Mouse (Mus musculus): ENCODE results near the gene Lyrm1. TPM values are rescaled to one million over a fixed set of nuclear protein-coding genes. Genes with fewer than 3 reads are reported as not detected.

The Lyrm1 gene
- polyA plus RNA-seq, 1 experiment from 2014 or later: 11.0 TPM

GRCm38 (mm10) chr7:119974214-119974613, 78.6 kb downstream of the Lyrm1 start:
- Histone ChIP-seq H3K4me2 (ENCODE audit: low read depth, low read length) (no peak overlapping the region), H3K4me1 (ENCODE audit: control insufficient read depth, insufficient read depth, low read length) (no peaks in the 10 kb centered on the region), H3K9ac (replicated peaks; ENCODE audit: low read length) (no peak overlapping the region), H3K4me3 (ENCODE audit: low read depth, low read length) (no peak overlapping the region), H3K9me3 (replicated peaks; ENCODE audit: control insufficient read depth, low read length) (no peaks in the 10 kb centered on the region), H3K27me3 (ENCODE audit: control insufficient read depth, insufficient read depth, low read length) (no peaks in the 10 kb centered on the region), H3K36me3 (replicated peaks; ENCODE audit: control insufficient read depth, insufficient read depth, low read depth, low read length) (no peaks in the 10 kb centered on the region), H3K27ac (replicated peaks; ENCODE audit: low read depth, low read length) (no peak overlapping the region)
- no peak for ATAC-seq (replicated peaks; ENCODE audit: insufficient number of reproducible peaks, low FRiP score, low TSS enrichment, low read depth)
- no peak for DNase-seq (ENCODE audit: low spot score)
- WGBS: 77% methylated on average over 5 of the region's 5 CpGs

- no peaks in the 10 kb centered on the region for H3K9me3 ChIP-seq (replicated peaks; ENCODE audit: control insufficient read depth, low read length)
- H3K9ac ChIP-seq (replicated peaks; ENCODE audit: low read length): no peak overlapping the region
- H3K27me3 ChIP-seq (ENCODE audit: control insufficient read depth, insufficient read depth, low read length): no peaks in the 10 kb centered on the region
- WGBS: 81% methylated on average over 6 of the region's 6 CpGs
- no peak overlapping the region for H3K4me2 ChIP-seq (ENCODE audit: low read depth, low read length)
- no peaks in the 10 kb centered on the region for H3K4me1 ChIP-seq (ENCODE audit: control insufficient read depth, insufficient read depth, low read length)
- H3K27ac ChIP-seq (replicated peaks; ENCODE audit: low read depth, low read length): no peak overlapping the region
- no peaks in the 10 kb centered on the region for H3K36me3 ChIP-seq (replicated peaks; ENCODE audit: control insufficient read depth, insufficient read depth, low read depth, low read length)
- no peak overlapping the region for H3K4me3 ChIP-seq (ENCODE audit: low read depth, low read length)
- ATAC-seq (replicated peaks; ENCODE audit: insufficient number of reproducible peaks, low FRiP score, low TSS enrichment, low read depth): no peak
- no peak for DNase-seq (ENCODE audit: low spot score)
These were observed 80.6 kb downstream of the Lyrm1 start for GRCm38 (mm10) chr7:119976256-119976655.

GRCm38 (mm10) chr7:119977574-119977973, 81.9 kb downstream of the Lyrm1 start:
- Histone ChIP-seq H3K9me3 (replicated peaks; ENCODE audit: control insufficient read depth, low read length) (no peaks in the 10 kb centered on the region), H3K4me2 (ENCODE audit: low read depth, low read length) (no peak overlapping the region)
- 87% methylated on average over 7 of the region's 7 CpGs for WGBS

GRCm38 (mm10) chr7:119978576-119978975, 82.9 kb downstream of the Lyrm1 start:
- DNase-seq (ENCODE audit: low spot score) (no peak), ATAC-seq (replicated peaks; ENCODE audit: insufficient number of reproducible peaks, low FRiP score, low TSS enrichment, low read depth) (no peak)
- Histone ChIP-seq H3K9ac (replicated peaks; ENCODE audit: low read length) (no peak overlapping the region), H3K9me3 (replicated peaks; ENCODE audit: control insufficient read depth, low read length) (no peaks in the 10 kb centered on the region), H3K36me3 (replicated peaks; ENCODE audit: control insufficient read depth, insufficient read depth, low read depth, low read length) (no peaks in the 10 kb centered on the region), H3K27me3 (ENCODE audit: control insufficient read depth, insufficient read depth, low read length) (no peaks in the 10 kb centered on the region), H3K4me3 (ENCODE audit: low read depth, low read length) (no peak overlapping the region), H3K4me2 (ENCODE audit: low read depth, low read length) (no peak overlapping the region), H3K4me1 (ENCODE audit: control insufficient read depth, insufficient read depth, low read length) (no peaks in the 10 kb centered on the region), H3K27ac (replicated peaks; ENCODE audit: low read depth, low read length) (no peak overlapping the region)

More at GRCm38 (mm10) chr7:119977574-119977973, 81.9 kb downstream of the Lyrm1 start:
- ATAC-seq (replicated peaks; ENCODE audit: insufficient number of reproducible peaks, low FRiP score, low TSS enrichment, low read depth): no peak
- Histone ChIP-seq H3K27me3 (ENCODE audit: control insufficient read depth, insufficient read depth, low read length) (no peaks in the 10 kb centered on the region), H3K9ac (replicated peaks; ENCODE audit: low read length) (no peak overlapping the region), H3K27ac (replicated peaks; ENCODE audit: low read depth, low read length) (no peak overlapping the region), H3K36me3 (replicated peaks; ENCODE audit: control insufficient read depth, insufficient read depth, low read depth, low read length) (no peaks in the 10 kb centered on the region), H3K4me1 (ENCODE audit: control insufficient read depth, insufficient read depth, low read length) (no peaks in the 10 kb centered on the region), H3K4me3 (ENCODE audit: low read depth, low read length) (no peak overlapping the region)
- DNase-seq (ENCODE audit: low spot score): no peak

- Histone ChIP-seq H3K4me1 (ENCODE audit: control insufficient read depth, insufficient read depth, low read length) (no peaks in the 10 kb centered on the region), H3K4me2 (ENCODE audit: low read depth, low read length) (no peak overlapping the region), H3K27me3 (ENCODE audit: control insufficient read depth, insufficient read depth, low read length) (no peaks in the 10 kb centered on the region), H3K27ac (replicated peaks; ENCODE audit: low read depth, low read length) (no peak overlapping the region), H3K4me3 (ENCODE audit: low read depth, low read length) (no peak overlapping the region), H3K9me3 (replicated peaks; ENCODE audit: control insufficient read depth, low read length) (no peaks in the 10 kb centered on the region), H3K36me3 (replicated peaks; ENCODE audit: control insufficient read depth, insufficient read depth, low read depth, low read length) (no peaks in the 10 kb centered on the region), H3K9ac (replicated peaks; ENCODE audit: low read length) (no peak overlapping the region)
- WGBS: 82% methylated on average over 3 of the region's 3 CpGs
- DNase-seq (ENCODE audit: low spot score) (no peak), ATAC-seq (replicated peaks; ENCODE audit: insufficient number of reproducible peaks, low FRiP score, low TSS enrichment, low read depth) (no peak)
These were observed 84.5 kb downstream of the Lyrm1 start for GRCm38 (mm10) chr7:119980170-119980569.

- H3K4me1 ChIP-seq (ENCODE audit: control insufficient read depth, insufficient read depth, low read length): no peaks in the 10 kb centered on the region
- no peak overlapping the region for H3K27ac ChIP-seq (replicated peaks; ENCODE audit: low read depth, low read length)
- no peaks in the 10 kb centered on the region for H3K36me3 ChIP-seq (replicated peaks; ENCODE audit: control insufficient read depth, insufficient read depth, low read depth, low read length)
- 72% methylated on average over 3 of the region's 3 CpGs for WGBS
- no peak overlapping the region for H3K4me2 ChIP-seq (ENCODE audit: low read depth, low read length)
- H3K4me3 ChIP-seq (ENCODE audit: low read depth, low read length): no peak overlapping the region
- no peaks in the 10 kb centered on the region for H3K27me3 ChIP-seq (ENCODE audit: control insufficient read depth, insufficient read depth, low read length)
- no peaks in the 10 kb centered on the region for H3K9me3 ChIP-seq (replicated peaks; ENCODE audit: control insufficient read depth, low read length)
- DNase-seq (ENCODE audit: low spot score): no peak
- H3K9ac ChIP-seq (replicated peaks; ENCODE audit: low read length): no peak overlapping the region
- no peak for ATAC-seq (replicated peaks; ENCODE audit: insufficient number of reproducible peaks, low FRiP score, low TSS enrichment, low read depth)
These were observed 89.7 kb downstream of the Lyrm1 start for GRCm38 (mm10) chr7:119985279-119985912.

GRCm38 (mm10) chr7:119997066-119997465, 101.4 kb downstream of the Lyrm1 start:
- 71% methylated on average over 6 of the region's 6 CpGs for WGBS
- H3K36me3 ChIP-seq (replicated peaks; ENCODE audit: control insufficient read depth, insufficient read depth, low read depth, low read length): no peaks in the 10 kb centered on the region
- ATAC-seq (replicated peaks; ENCODE audit: insufficient number of reproducible peaks, low FRiP score, low TSS enrichment, low read depth): no peak
- H3K27ac ChIP-seq (replicated peaks; ENCODE audit: low read depth, low read length): no peak overlapping the region
- no peaks in the 10 kb centered on the region for H3K27me3 ChIP-seq (ENCODE audit: control insufficient read depth, insufficient read depth, low read length)
- H3K9ac ChIP-seq (replicated peaks; ENCODE audit: low read length): no peak overlapping the region
- no peak for DNase-seq (ENCODE audit: low spot score)
- H3K4me2 ChIP-seq (ENCODE audit: low read depth, low read length): no peak overlapping the region
- H3K4me3 ChIP-seq (ENCODE audit: low read depth, low read length): no peak overlapping the region
- no peaks in the 10 kb centered on the region for H3K4me1 ChIP-seq (ENCODE audit: control insufficient read depth, insufficient read depth, low read length)
- no peaks in the 10 kb centered on the region for H3K9me3 ChIP-seq (replicated peaks; ENCODE audit: control insufficient read depth, low read length)

Data from embryonic facial prominence, embryonic 11.5 days (tissue).